Mouse (Mus musculus) limb, embryonic 11.5 days (tissue): Measurements from ENCODE around the gene Rac3. TPM values are rescaled to one million over a fixed set of nuclear protein-coding genes. Genes with fewer than 3 reads are reported as not detected.
"Not testable (repeated sequence)": the region's sequence is repeated elsewhere in the genome, so short reads cannot be mapped to it uniquely, and the experiment has no call there.

ENCODE experiments used
- ATAC-seq: fragments of 200-750 bp; cut with Nextera tagmentation; 2 replicates; pipeline ENCODE4 v1.8.0; 2017; ENCODE audit warnings: low read depth; ENCODE audit not compliant: insufficient number of reproducible peaks, low FRiP score, low TSS enrichment
- DNase-seq: peaks from one replicate; pipeline ENCODE4 v3.0.0-alpha.2; 2015; ENCODE audit warnings: low spot score
- H3K27ac ChIP-seq: fragments of 300-500 bp; sonication (generic); replicated peaks from 2 replicates; pipeline ENCODE4 v1.5.1; 2014; ENCODE audit warnings: low read depth, mild to moderate bottlenecking, low read length
- H3K27me3 ChIP-seq: fragments of 300-500 bp; sonication (generic); 2 replicates; pipeline ENCODE4 v1.6.1; 2014; ENCODE audit warnings: mild to moderate bottlenecking, low read length, mixed read lengths; ENCODE audit not compliant: control insufficient read depth, insufficient read depth
- H3K36me3 ChIP-seq: fragments of 300-500 bp; sonication (generic); 2 replicates; pipeline ENCODE4 v1.6.1; 2014; ENCODE audit warnings: mild to moderate bottlenecking, low read length, moderate library complexity, mixed read lengths; ENCODE audit not compliant: control insufficient read depth, insufficient read depth
- H3K4me1 ChIP-seq: fragments of 300-500 bp; sonication (generic); 2 replicates; pipeline ENCODE4 v1.6.1; 2014; ENCODE audit warnings: low read length, mixed read lengths; ENCODE audit not compliant: control insufficient read depth, insufficient read depth
- H3K4me2 ChIP-seq: fragments of 300-500 bp; sonication (generic); 2 replicates; pipeline ENCODE4 v1.6.1; 2014; ENCODE audit warnings: low read depth, mild to moderate bottlenecking, moderate library complexity; ENCODE audit not compliant: severe bottlenecking
- H3K4me3 ChIP-seq: fragments of 300-500 bp; sonication (generic); 2 replicates; pipeline ENCODE4 v1.5.1; 2014; ENCODE audit warnings: low read depth, low read length
- H3K9ac ChIP-seq: fragments of 300-500 bp; sonication (generic); 2 replicates; pipeline ENCODE4 v1.6.1; 2014; ENCODE audit warnings: mild to moderate bottlenecking, low read length
- H3K9me3 ChIP-seq: fragments of 300-500 bp; sonication (generic); 2 replicates; pipeline ENCODE4 v1.6.1; 2016; ENCODE audit warnings: low read length; ENCODE audit not compliant: control insufficient read depth
- WGBS: fragments of 180-500 bp; shearing (Covaris S2); extraction: QIAGEN DNeasy Blood & Tissue Kit; methylation state at CpG from one replicate; pipeline ENCODE4 v1.1.7; 2014; 5-methylcytosine and 5-hydroxymethylcytosine counted together
- polyA plus RNA-seq: library from polyadenylated mRNA; unstranded; fragments of >200 nt; fragmentation: Nextera tagmentation; extraction: Ambion mirVana; gene quantifications from 2 replicates; pipeline ENCODE4 v1.2.1, GENCODE M21; 2014

Rac3 gene
- polyA plus RNA-seq, 1 experiment from 2014 or later = 12.8 TPM

- 60% methylated on average over 12 of the region's 12 CpGs for WGBS
- 0 out of 2 replicates have a peak, but pooled peaks cover 3% of the 10 kb centered on the region for H3K4me1 ChIP-seq
- DNase-seq (no peak), ATAC-seq (no peak)
- no peaks in the 10 kb centered on the region for H3K27me3 ChIP-seq
- no peak overlapping the region for H3K9ac ChIP-seq
- H3K9me3 ChIP-seq = no peaks in the 10 kb centered on the region
- H3K27ac ChIP-seq = no peak overlapping the region
- H3K4me3 ChIP-seq = no peak overlapping the region; the same call in 1 of the 2 replicates
- H3K36me3 ChIP-seq = no peaks in the 10 kb centered on the region
- H3K4me2 ChIP-seq = peak overlapping the region; percentile 77; the same call in 1 of the 2 replicates
These were observed 6.3 kb downstream of the Rac3 start for GRCm38 (mm10) chr11:120727564-120727963.

GRCm38 (mm10) chr11:120728530-120729240 lies 7.4 kb downstream of the Rac3 start:
- Histone ChIP-seq H3K27ac (no peak overlapping the region), H3K9me3 (no peaks in the 10 kb centered on the region), H3K9ac (no peak overlapping the region; the same call in 1 of the 2 replicates), H3K4me2 (peak overlapping the region; percentile 11; the same call in 1 of the 2 replicates), H3K36me3 (no peaks in the 10 kb centered on the region), H3K4me1 (0 out of 2 replicates have a peak, but pooled peaks cover 3% of the 10 kb centered on the region), H3K27me3 (no peaks in the 10 kb centered on the region), H3K4me3 (0 out of 2 replicates have a peak overlapping the region, but pooled peaks have one; percentile 10)
- ATAC-seq = no peak
- DNase-seq = no peak
- whole genome bisulfite sequencing = 66% methylated on average over 11 of the region's 11 CpGs

GRCm38 (mm10) chr11:120729432-120730050 lies 8.3 kb downstream of the Rac3 start:
- H3K4me2 ChIP-seq = peak overlapping the region; percentile 11; the same call in 1 of the 2 replicates
- not testable (repeated sequence) for H3K27me3 ChIP-seq, H3K36me3 ChIP-seq, H3K4me3 ChIP-seq, H3K9ac ChIP-seq, H3K4me1 ChIP-seq, H3K9me3 ChIP-seq, H3K27ac ChIP-seq
- 6% methylated on average over 19 of the region's 21 CpGs for WGBS
- ATAC-seq = peak; percentile 51; the same call in 1 of the 2 replicates
- peak; percentile 79 for DNase-seq

GRCm38 (mm10) chr11:120730331-120730870 lies 9.1 kb downstream of the Rac3 start:
- Histone ChIP-seq H3K27me3 (no peaks in the 10 kb centered on the region), H3K9me3 (no peaks in the 10 kb centered on the region), H3K36me3 (no peaks in the 10 kb centered on the region), H3K9ac (no peak overlapping the region), H3K27ac (no peak overlapping the region), H3K4me1 (0 out of 2 replicates have a peak, but pooled peaks cover 3% of the 10 kb centered on the region), H3K4me3 (no peak overlapping the region), H3K4me2 (no peak overlapping the region)
- ATAC-seq (no peak), DNase-seq (no peak)
- WGBS = 86% methylated on average over 10 of the region's 10 CpGs

GRCm38 (mm10) chr11:120731395-120731794 lies 10.1 kb downstream of the Rac3 start:
- H3K4me1 ChIP-seq = 0 out of 2 replicates have a peak, but pooled peaks cover 3% of the 10 kb centered on the region
- no peaks in the 10 kb centered on the region for H3K27me3 ChIP-seq
- 97% methylated on average over 1 of the region's 1 CpGs for WGBS
- H3K4me3 ChIP-seq = no peak overlapping the region
- H3K36me3 ChIP-seq = no peaks in the 10 kb centered on the region
- DNase-seq = no peak
- no peaks in the 10 kb centered on the region for H3K9me3 ChIP-seq
- no peak for ATAC-seq
- no peak overlapping the region for H3K27ac ChIP-seq
- no peak overlapping the region for H3K9ac ChIP-seq
- no peak overlapping the region for H3K4me2 ChIP-seq

GRCm38 (mm10) chr11:120731858-120732680 lies 10.8 kb downstream of the Rac3 start, which contains the start of gene Cbr2:
Gene Cbr2, minus strand, starts transcription at chr11:120732114.
- Histone ChIP-seq H3K36me3 (no peaks in the 10 kb centered on the region), H3K9me3 (no peaks in the 10 kb centered on the region), H3K4me1 (0 out of 2 replicates have a peak, but pooled peaks cover 3% of the 10 kb centered on the region), H3K9ac (no peak within 1 kb of the TSS), H3K27me3 (no peaks in the 10 kb centered on the region), H3K27ac (no peak within 1 kb of the TSS), H3K4me3 (no peak within 1 kb of the TSS), H3K4me2 (no peak within 1 kb of the TSS)
- ATAC-seq (no peak), DNase-seq (no peak)
- 69% methylated on average over 12 of the region's 12 CpGs for WGBS

- Histone ChIP-seq H3K36me3 (no peaks in the 10 kb centered on the region), H3K9me3 (no peaks in the 10 kb centered on the region), H3K4me1 (0 out of 2 replicates have a peak, but pooled peaks cover 3% of the 10 kb centered on the region), H3K27me3 (no peaks in the 10 kb centered on the region), H3K4me3 (no peak overlapping the region), H3K4me2 (no peak overlapping the region), H3K9ac (no peak overlapping the region), H3K27ac (no peak overlapping the region)
- DNase-seq (no peak), ATAC-seq (no peak)
- WGBS = 61% methylated on average over 6 of the region's 6 CpGs
These were observed 12.3 kb downstream of the Rac3 start for GRCm38 (mm10) chr11:120733521-120733920.

GRCm38 (mm10) chr11:120736424-120736823 lies 15.2 kb downstream of the Rac3 start:
- Histone ChIP-seq H3K9me3 (no peaks in the 10 kb centered on the region), H3K4me3 (no peak overlapping the region), H3K36me3 (no peaks in the 10 kb centered on the region), H3K27me3 (no peaks in the 10 kb centered on the region), H3K4me2 (no peak overlapping the region), H3K27ac (no peak overlapping the region), H3K9ac (no peak overlapping the region), H3K4me1 (no peaks in the 10 kb centered on the region)
- DNase-seq (no peak), ATAC-seq (no peak)
- WGBS = 68% methylated on average over 6 of the region's 6 CpGs
